Mouse (Mus musculus) thymus, postnatal 10 days (tissue): ENCODE results near the gene Pck2.

ENCODE experiments used
- DNase-seq, 2 experiments: peaks; one replicate each; pipeline ENCODE4 v3.0.0; 2021; ENCODE audit warnings: low spot score in 2 of 2

Pck2 gene

DNA sequence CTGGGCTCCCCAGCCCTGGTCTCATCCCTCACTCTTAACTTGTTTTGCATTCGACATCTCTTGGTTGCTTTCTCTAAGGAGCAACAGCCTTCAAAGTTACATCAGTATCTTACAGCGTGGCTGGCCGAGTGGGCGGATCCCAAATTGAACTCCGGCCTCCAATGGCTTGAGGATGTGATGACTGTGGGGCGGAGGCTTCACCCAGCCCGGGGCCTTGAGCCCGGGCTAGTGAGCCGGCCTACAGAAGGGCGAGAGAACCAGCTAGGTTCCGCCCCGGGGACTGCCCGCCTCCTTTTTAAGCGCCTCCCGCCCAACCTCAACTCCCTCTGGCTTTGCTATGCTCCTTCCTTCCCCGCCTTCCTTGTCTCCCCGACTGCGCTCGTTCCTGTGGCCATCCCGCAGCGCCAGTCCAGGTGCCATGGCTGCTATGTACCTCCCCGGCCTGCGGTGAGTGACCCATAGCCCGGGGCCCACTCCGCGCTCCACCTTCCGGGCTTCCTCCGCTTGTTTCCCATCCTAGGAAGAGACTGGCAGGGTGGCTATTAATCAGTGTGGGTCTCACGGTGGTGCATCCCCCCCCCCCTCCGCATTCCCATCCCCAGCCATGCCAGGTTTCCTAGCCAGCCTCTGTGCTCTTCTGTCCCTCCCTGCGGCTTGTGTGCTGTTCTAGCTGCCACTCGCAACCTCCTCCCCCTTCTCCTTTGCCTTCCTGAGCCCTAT, at the start of gene Pck2:
Gene Pck2, plus strand, starts transcription at position 200 of the 720 bp plus-strand sequence.
- DNase-seq, result no peak

DNA sequence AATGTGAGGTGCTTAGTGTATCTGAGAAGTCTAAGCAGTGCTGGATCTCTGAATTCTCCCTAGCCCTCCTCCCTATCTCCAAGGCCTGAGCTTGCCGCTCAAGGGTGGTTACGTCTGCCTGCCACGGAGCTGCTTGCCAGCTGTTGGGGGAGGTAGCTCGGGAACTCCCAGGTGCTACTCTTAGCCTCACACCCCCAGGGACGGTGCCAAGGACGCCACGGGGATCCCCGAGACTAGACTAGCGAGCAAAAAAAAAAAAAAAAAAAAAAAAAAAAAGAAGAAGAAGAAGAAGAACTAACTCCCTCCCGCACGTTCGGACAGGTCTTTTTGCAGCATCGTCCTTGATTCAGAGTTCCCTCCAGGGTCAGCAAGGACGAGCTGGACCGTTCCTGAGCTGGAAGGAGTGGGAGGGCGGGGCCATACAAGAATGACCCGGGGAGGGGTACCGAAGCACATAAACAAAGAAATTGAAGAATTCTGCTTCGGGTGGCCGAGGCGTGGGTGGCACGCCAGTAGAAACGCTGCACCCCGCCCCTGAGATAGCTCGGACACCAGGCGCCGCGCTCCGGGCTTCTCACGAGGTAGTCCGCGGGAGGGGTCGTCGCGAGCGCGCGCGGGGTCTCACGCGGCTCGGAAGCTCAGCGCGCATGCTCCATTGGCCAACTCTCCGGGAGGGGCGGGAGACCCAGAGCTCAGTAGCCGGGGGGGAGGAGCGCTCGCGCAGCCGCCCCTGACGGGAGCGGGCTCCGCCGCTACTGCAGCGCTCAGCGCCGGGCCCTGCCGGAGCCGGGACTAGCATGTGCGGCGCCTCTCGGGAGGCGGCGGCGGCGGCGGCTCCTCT, 49.5 kb upstream of the Pck2 start, which contains the start of gene Carmil3:
Gene Carmil3, plus strand, starts transcription at position 291 of the 841 bp plus-strand sequence.
- peak; percentile 44 to 63 for DNase-seq

DNA sequence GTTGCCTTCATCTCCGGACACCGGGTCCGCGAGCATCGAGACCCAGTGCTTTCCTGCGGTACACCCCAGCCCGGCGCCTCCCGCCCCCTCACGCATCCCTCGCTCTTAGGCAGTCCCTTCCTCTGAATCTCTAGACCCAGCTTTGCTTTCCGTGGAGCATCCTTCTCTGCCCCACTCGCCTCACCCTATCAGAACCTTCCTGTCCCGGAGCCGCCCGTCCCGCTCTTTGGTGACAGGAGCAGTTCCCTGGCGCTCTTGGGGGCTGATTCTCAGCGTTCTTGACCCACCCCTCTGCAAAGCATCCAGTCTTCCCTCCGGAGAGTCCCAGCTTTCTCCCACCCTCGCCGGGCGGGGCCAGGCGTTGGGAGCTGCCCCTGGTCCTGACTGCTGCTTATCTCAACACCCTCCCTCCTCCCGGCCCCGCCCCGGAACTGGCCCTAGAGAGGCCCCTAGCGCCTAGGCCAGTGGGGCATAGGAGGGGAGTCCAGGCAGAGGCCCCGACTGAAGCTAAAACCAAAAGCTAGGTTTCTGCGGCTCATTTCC, 48.7 kb upstream of the Pck2 start:
- no peak for DNase-seq

DNA sequence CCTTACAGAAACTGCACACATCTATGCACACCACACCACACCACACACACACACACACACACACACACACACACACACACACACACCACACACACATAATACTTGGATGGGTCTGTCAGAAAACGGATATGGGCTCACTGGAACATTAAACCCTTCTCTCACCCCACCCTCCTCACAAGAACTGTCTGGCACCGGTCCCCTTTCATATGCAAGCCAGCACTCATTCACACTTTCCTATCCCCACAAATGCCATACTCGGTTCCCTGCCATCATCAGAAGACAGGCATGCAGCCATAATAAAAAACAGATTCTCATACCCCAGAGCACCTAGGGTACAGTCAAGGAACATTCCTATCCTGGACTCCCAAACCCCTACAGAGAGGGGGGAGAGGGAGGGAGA, 48.0 kb upstream of the Pck2 start:
- DNase-seq, result no peak

DNA sequence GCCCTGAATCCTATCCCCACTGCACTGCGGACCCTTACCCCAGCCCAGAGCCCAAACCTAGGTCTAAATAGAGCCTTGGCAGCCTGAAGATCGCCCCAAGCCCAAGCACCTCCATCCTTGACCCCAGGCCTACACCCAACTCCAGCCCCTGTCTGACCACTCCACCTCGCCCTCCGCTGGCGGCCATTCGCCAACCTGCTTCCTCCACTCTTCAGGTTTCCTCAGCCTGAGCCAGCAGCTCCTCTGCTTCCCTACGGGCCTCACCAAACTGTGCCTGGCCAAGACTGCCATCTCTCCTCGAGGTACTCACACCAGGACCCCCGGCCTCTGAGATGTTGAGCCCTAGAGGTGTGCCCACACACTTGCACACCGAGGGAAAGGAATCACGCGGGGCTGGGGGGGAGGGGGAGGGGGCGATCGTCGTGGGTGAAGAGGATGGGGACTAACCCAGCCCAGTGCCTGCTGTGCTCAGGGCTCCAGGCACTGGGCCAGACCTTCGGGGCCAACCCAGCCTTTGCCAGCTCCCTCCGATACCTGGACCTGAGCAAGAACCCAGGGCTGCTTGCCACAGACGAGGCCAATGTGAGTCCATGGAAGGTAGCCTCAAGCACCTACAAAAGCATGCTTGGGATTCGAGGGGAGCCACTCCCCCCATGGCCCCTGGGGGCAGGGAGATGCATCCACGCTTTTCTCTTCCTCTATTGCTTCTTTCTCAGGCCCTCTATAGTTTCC, 44.4 kb upstream of the Pck2 start:
- DNase-seq, result no peak

DNA sequence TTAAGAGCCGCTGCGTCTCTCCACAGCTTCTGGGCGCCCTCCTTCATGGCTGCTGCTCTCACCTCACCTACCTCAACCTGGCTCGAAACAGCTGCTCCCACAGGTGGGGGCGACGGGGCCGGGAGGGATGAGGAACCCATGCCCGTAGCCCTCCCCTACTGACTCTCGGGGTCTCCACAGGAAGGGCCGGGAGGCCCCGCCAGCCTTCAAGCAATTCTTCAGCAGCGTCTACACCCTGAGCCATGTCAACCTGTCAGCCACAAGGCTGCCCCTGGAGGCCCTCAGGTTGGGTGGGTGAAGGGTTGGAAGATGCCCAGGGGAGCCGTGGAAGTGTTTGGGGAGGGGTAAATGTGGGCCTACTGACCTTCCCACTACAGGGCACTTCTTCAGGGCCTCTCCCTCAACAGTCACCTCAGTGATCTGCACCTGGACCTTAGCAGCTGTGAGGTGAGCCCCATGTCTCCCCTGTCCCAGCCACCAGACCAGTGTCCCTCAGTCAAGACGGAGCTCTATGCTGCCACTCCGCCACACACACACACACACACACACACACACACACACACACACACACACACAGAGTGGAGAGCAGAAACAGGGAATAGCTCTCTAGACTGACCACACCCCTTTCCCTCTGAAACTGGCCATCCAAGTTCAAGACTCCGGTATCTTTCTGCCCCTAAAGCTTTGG, 43.2 kb upstream of the Pck2 start:
- no peak for DNase-seq

DNA sequence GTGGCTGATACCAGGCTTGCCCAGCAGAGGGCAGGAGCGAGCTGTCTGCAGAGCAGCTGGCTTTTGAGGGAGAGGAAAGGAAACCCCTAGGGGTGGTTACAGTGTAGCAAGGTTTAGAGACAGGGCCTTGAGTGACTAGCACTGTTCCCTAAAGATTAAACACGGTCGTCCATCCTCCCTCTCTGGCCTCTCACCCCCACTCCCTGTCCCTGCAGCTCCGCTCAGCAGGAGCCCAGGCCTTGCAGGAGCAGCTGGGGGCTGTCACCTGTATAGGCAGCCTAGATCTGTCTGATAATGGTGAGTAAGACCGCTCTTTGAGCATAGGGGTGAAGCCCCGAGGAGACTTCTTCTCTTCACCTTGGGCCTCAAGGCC, 42.6 kb upstream of the Pck2 start:
- DNase-seq, result peak; percentile 65 to 91

DNA sequence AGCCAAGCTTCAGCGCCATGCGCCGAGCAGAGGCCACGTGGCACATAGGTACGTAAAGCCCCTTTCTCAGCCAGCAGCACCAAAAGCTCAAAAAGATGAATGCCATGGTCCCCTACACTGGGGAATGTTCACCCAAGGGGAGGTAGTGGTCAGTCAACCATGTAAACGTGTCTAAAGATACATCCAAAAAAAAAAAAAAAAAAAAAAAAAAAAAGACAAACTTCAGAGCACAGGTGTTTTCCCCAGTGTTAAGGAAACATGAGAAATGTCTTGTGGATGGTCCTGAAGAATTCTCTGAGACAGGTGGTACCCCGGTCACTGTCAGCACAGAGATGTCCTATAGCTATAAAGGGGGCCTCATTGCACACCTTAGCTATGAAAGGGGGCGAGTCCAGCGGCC, 34.5 kb upstream of the Pck2 start:
- DNase-seq, result no peak

DNA sequence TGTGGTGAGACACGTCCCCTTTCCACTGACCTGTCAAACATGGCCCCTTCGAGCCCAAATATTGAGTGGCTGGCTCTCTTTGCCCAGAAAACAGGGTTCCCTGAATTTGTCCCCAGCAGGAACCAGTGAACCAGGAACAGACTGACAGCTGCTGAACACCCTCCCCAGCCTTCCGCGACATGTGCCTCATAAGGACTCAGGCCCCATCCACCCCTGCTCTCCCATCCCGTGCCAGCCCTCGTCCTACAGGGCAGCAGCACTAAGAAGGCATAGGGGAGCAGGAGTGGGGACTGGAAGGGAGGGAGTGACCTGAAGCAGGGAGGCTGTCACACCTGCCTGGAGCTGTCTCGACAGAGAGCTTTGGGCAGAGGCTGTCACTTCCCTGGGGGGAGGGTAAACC, 32.3 kb upstream of the Pck2 start:
- no peak for DNase-seq

DNA sequence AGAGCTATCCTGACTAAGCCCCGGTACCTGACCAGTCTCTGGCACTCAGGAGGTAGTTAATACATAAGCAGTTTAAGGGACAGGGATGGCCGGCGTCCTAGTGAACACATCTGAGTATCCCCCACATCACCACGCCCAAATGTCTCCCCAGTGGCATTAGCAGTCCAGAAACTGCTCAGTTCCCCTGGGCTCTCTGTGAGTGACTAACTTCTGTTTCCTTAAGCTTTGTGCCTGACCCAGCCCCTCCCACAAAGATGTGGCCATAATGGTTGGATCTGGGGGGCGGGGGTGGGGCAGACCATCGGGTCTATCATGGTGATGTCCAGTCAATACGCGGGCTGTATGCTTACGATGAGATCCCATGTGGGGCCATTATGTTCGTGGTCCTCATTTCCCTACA, 30.5 kb upstream of the Pck2 start:
- no peak for DNase-seq

DNA sequence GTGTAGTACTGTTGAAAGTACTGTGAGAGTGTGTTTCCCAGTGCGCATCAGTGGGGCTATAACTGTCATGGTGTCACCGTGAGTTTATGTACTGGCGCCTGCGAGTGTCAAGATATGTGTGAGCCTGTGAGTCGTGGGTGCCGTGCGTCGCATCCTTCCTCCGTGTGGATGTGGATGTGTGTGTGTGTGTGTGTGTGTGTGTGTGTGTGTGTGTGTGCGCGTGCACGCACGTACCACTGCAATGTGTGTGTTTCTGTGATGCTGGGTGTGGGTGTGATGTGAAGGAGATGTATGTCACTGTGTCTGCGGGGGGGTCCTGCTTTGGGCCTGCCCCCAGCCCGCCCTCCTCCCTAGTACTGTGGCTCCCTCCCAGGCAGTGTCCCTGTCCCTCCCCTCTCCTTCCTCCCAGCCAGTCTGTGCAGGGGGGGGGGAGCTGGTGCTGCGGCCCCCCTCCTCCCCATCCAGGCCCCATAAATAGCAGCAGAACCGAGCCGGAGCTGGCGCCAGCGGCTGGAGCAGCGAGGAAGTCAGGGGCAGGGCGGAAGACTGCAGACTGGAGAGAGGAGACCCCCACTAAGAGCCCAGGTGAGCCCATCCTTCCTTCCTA, 29.8 kb upstream of the Pck2 start, which contains the start of gene Cpne6:
Gene Cpne6, plus strand, starts transcription at position 321 of the 607 bp plus-strand sequence.
- no peak for DNase-seq

DNA sequence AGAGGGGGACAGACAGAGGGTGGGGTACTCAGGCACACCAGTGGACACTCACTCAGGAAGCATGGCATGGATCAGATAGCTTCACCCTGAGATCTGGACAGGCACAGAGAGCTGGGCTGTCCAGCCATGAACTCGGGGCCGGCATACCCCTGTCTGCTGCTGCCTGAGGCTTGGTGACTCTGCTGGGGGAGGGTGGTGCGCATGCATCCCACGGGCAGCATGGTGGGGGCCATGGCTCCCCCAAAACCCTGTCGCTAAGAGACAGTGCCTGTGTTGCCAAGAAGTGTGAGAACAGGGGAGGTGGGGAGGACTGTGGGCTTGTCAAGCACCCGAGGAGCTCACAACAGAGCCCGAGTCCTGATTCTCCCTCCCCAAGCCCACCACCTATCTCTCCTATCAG, 29.0 kb upstream of the Pck2 start:
- DNase-seq, result no peak

DNA sequence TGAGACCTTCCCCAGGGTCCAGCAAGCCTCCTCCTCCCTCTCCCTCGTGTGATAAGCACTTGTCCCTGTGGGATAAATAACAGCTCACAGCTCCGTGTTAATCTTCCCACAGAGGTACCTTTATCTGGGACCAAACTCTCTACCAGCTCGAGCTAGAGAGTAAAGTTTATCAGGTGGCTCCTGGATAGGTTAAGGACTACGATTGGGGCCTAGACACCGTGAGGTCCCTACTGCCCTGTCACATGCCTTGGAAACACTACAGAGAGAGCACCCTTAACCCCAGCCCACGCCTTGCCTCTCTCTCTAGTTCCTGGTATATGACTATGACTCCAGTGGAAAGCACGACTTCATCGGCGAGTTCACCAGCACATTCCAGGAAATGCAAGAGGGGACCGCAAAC, 26.1 kb upstream of the Pck2 start:
- DNase-seq, result no peak

DNA sequence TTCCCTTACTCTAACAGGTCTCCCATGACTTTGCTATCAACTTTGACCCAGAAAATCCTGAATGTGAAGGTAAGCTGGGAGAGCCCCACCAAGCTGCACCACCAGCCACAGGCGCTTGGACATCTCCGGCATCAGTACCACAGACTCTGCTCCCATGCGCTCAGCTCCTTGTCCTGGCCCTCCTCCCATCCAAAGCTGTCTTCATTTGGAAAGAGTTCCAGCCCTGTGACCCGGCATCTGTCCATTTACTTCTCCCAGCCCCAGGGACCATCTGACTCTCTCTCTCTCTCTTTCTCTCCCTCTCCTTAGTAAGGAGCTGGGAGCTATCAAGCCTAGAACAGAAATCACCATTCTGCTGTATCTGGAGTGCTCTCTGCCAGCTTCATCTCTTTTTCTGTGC, 24.2 kb upstream of the Pck2 start:
- no peak for DNase-seq

DNA sequence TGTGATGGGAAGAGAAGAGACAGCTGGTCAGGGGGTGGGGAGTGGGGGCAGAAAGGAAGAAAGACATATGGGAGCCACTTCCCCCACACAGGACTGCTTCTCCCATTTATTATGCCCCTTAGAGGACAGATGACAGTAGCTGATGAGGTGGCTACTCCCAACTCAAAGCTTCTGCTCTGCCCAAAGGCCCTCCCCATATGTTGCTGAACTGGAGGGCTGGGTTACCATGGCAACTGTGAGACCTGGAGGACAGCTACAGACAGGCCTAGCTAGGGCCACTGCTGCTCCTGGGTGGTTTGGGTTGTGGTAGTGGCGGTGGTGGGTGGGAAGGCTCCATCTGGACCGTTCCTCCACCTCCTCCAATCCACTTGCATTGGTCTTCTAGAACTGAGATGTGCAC, 21.2 kb upstream of the Pck2 start:
- DNase-seq, result no peak

DNA sequence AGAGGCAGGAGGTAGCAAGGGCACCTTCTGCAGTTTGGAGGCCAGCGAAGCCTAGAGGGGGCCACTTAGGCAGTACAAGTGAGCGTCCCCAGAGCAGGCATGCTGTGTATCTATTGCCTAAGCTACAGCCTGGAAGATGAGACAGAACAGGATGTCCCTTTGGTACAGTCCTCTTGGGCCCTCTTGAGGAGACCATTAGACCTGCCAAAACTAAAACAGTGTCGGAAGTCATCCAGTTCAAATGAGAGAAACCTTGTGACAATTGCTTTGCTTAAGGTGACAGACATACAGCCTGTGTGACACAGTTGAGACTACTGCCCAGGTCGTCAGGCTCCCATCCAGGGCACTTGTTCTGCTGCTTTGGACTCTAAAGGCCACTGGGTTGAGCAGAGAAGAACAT, 20.5 kb upstream of the Pck2 start:
- no peak for DNase-seq

DNA sequence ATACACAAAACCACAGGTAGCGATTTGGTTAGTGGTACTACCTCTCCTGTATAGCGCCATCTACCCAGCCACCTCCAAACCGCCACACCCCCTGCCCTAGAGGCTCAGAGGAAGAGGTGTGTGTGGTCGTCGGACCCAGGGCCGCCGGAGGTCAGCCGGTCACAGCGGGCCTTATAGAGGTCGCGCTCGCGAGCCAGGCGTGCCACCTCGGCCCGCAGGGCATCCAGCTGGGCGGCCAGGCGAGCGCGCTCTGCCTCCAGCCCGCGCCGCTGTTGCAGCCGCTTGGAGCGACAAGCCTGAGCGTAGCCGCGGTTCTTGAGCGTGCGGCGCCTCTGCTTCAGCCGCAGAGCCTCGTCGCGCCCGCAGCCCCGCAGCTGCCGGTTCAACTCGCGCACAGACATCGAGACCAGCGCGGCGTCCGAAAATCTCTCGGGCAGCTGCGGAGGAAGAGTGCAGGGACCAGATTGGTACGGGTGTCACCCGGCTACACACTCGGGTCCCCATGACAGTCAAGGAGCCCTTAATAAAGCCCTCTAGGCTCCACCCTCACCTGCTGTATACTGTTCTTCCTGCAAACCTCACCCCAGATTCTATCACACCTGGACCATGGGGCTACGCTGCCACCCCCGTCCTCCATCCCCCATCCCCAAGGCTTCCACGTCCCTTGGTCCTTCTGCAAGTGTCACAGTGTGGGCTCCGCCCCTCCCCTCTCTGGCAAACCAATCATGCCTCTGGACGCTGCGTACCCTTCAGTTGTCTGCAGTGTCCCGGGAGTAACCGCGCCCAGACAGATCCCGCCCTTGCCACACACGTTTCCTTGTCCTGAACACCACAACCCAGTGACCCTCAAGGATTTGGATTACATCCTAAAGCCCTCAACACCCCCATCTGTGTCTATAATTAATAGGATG, 19.4 kb upstream of the Pck2 start:
- no peak for DNase-seq

DNA sequence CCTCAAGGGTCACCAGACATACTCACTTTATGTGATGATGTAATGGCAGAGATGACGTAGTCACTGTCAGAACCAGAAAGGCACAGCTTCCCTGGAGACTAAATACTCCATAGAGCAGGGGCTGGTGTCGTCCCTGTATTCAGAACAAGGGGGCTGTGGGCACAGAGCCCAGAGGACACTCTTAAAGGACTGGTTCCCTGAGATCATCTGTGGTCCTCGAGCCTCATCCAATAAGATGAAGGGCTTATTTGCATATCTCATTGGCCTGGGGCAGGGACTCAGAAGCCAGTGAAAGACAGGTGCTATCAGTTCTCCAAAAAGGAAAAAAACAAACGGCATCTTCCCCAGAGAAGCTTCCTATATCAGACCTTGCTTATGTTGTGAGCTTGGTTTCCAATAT, 16.0 kb upstream of the Pck2 start:
- no peak for DNase-seq

DNA sequence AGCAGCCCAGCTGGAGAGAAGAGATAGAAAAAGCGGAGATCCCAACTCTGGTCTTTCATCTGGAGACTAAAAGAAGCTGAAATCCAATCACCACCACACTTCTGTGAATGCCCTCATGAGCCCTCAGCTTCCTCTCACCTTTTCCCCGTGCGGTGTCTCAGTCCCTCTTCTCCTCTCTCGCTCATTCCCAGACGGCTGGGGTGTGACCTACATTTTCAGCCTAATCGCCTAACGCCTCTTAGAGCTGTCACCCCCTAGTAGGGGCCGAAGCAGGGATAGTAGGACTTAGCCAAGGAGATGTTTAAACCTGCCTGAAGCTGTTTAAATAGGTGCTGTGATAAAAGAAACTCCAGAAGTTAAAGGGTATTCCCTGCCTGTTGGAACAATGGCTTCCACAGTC, 15.3 kb upstream of the Pck2 start, which contains the start of gene Nrl:
Gene Nrl, minus strand, starts transcription at position 197 of the 400 bp plus-strand sequence.
- DNase-seq, result no peak

DNA sequence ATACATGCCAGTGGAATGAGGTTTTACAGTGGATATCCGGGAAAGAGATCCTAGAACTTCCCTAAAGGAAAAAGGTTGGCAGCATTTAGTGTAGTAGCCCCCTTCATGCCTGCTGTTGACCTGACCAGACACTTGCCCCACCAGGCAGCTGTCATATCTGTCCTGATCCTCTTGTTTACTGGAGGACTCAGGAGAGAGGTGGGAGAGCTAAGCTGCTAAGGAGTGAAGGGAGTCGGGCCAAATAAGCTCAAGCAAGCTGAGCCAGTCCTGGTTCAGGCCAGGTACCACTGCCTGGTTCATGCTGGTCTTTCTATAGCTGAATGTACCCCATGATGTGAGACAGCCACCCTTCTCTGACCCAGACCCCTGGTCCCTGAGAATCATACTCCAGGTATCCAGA, 13.4 kb upstream of the Pck2 start:
- no peak for DNase-seq
